Mouse (Mus musculus): ENCODE measurements around the gene 1700025C18Rik.

GRCm38 (mm10) chr2:165120765-165121164 lies 30.2 kb upstream of the 1700025C18Rik start:
- TF ChIP-seq POLR2AphosphoS2 (IDR thresholded peaks at IDR 0.05; ENCODE audit: insufficient read length, low read depth), result no peak
- TF ChIP-seq POLR2A (IDR thresholded peaks at IDR 0.05; ENCODE audit: insufficient read length, low read depth), result no peak
- TF ChIP-seq MYOG (IDR thresholded peaks at IDR 0.05; ENCODE audit: control insufficient read depth in 1 of 3, insufficient read depth in 1 of 3, insufficient read length in 2 of 3, low read depth in 2 of 3), result no peak
- no peak for TF ChIP-seq USF1 (IDR thresholded peaks at IDR 0.05; ENCODE audit: low read depth)
- no peak for TF ChIP-seq MYOD1 (IDR thresholded peaks at IDR 0.05; ENCODE audit: control insufficient read depth in 1 of 3, insufficient read length in 2 of 3, low read depth in 2 of 3)
- TF ChIP-seq E2F4 (IDR thresholded peaks at IDR 0.05; ENCODE audit: insufficient read depth), result no peak
